Mouse (Mus musculus): ENCODE measurements around the gene Wfdc5.
"Not testable (repeated sequence)": the region's sequence is repeated elsewhere in the genome, so short reads cannot be mapped to it uniquely, and the experiment has no call there.

Gene Wfdc5

GRCm38 (mm10) chr2:164182692-164183255 lies at the start of gene Wfdc5:
Wfdc5 (minus strand) TSS chr2:164182742.
- DNase-seq (ENCODE audit: low spot score in 2 of 2), result no peak

GRCm38 (mm10) chr2:164228361-164229070 lies 46.0 kb upstream of the Wfdc5 start:
- DNase-seq (ENCODE audit: low spot score in 2 of 2), result no peak

- no peak for DNase-seq (ENCODE audit: low spot score in 2 of 2)
Measured at GRCm38 (mm10) chr2:164221522-164221921, 39.0 kb upstream of the Wfdc5 start, which contains the start of gene Wfdc15b. Wfdc15b (minus strand) TSS chr2:164221660.

GRCm38 (mm10) chr2:164219295-164219694 lies 36.8 kb upstream of the Wfdc5 start:
- no peak for DNase-seq (ENCODE audit: low spot score in 2 of 2)

- DNase-seq (ENCODE audit: low spot score in 2 of 2), result no peak
Measured at GRCm38 (mm10) chr2:164212711-164213110, 30.2 kb upstream of the Wfdc5 start.

- no peak for DNase-seq (ENCODE audit: low spot score in 2 of 2)
Measured at GRCm38 (mm10) chr2:164210892-164211291, 28.4 kb upstream of the Wfdc5 start.

- DNase-seq (ENCODE audit: low spot score in 2 of 2), result no peak
Measured at GRCm38 (mm10) chr2:164206676-164207075, 24.1 kb upstream of the Wfdc5 start.

- DNase-seq (ENCODE audit: low spot score in 2 of 2), result not testable (repeated sequence)
Measured at GRCm38 (mm10) chr2:164206011-164206410, 23.5 kb upstream of the Wfdc5 start.

GRCm38 (mm10) chr2:164199626-164200327 lies 17.2 kb upstream of the Wfdc5 start, which contains the start of gene Wfdc15a:
Wfdc15a (minus strand) TSS chr2:164200130.
- no peak for DNase-seq (ENCODE audit: low spot score in 2 of 2)

- no peak for DNase-seq (ENCODE audit: low spot score in 2 of 2)
Measured at GRCm38 (mm10) chr2:164196700-164196990, 14.1 kb upstream of the Wfdc5 start.

- no peak for DNase-seq (ENCODE audit: low spot score in 2 of 2)
Measured at GRCm38 (mm10) chr2:164195971-164196699, 13.6 kb upstream of the Wfdc5 start.

GRCm38 (mm10) chr2:164194959-164195630 lies 12.6 kb upstream of the Wfdc5 start:
- no peak for DNase-seq (ENCODE audit: low spot score in 2 of 2)

GRCm38 (mm10) chr2:164192279-164192678 lies 9.7 kb upstream of the Wfdc5 start:
- no peak for DNase-seq (ENCODE audit: low spot score in 2 of 2)

- DNase-seq (ENCODE audit: low spot score in 2 of 2), result no peak
Measured at GRCm38 (mm10) chr2:164190576-164190975, 8.0 kb upstream of the Wfdc5 start, which contains the start of gene Wfdc12. Wfdc12 (minus strand) TSS chr2:164190608.

- no peak for DNase-seq (ENCODE audit: low spot score in 2 of 2)
Measured at GRCm38 (mm10) chr2:164188722-164189121, 6.2 kb upstream of the Wfdc5 start.

GRCm38 (mm10) chr2:164184145-164184719 lies 1.7 kb upstream of the Wfdc5 start:
- DNase-seq (ENCODE audit: low spot score in 2 of 2), result no peak

GRCm38 (mm10) chr2:164183340-164183739 lies 798 bp upstream of the Wfdc5 start:
- DNase-seq (ENCODE audit: low spot score in 2 of 2), result no peak

GRCm38 (mm10) chr2:164180770-164181169 lies 1.8 kb downstream of the Wfdc5 start:
- DNase-seq (ENCODE audit: low spot score in 2 of 2), result no peak

GRCm38 (mm10) chr2:164180124-164180523 lies 2.4 kb downstream of the Wfdc5 start:
- no peak for DNase-seq (ENCODE audit: low spot score in 2 of 2)

- no peak for DNase-seq (ENCODE audit: low spot score in 2 of 2)
Measured at GRCm38 (mm10) chr2:164177831-164178230, 4.7 kb downstream of the Wfdc5 start.

GRCm38 (mm10) chr2:164175850-164176249 lies 6.7 kb downstream of the Wfdc5 start:
- DNase-seq (ENCODE audit: low spot score in 2 of 2), result no peak
